Mouse (Mus musculus): Measurements from ENCODE around the gene Ror2. TPM values are rescaled to one million over a fixed set of nuclear protein-coding genes. Genes with fewer than 3 reads are reported as not detected.

The Ror2 gene
- total RNA-seq, 2 experiments from 2014 or later, result 1.2 to 1.3 TPM

GRCm38 (mm10) chr13:53236434-53237401, 49.2 kb downstream of the Ror2 start:
- intact Hi-C loops (cut with DNase I), result no loop called here
- no peak for DNase-seq (ENCODE audit: low spot score in 2 of 2)

GRCm38 (mm10) chr13:53235953-53236352, 50.0 kb downstream of the Ror2 start:
- no peak for DNase-seq (ENCODE audit: low spot score in 2 of 2)
- intact Hi-C loops (cut with DNase I), result no loop called here

GRCm38 (mm10) chr13:53234844-53235243, 51.1 kb downstream of the Ror2 start:
- no peak for DNase-seq (ENCODE audit: low spot score in 2 of 2)
- intact Hi-C loops (cut with DNase I), result no loop called here

- DNase-seq (ENCODE audit: low spot score in 2 of 2), result no peak
- intact Hi-C loops (cut with DNase I), result no loop called here
These were observed 51.8 kb downstream of the Ror2 start for GRCm38 (mm10) chr13:53233826-53234786.

GRCm38 (mm10) chr13:53233381-53233780, 52.5 kb downstream of the Ror2 start:
- DNase-seq (ENCODE audit: low spot score in 2 of 2), result peak in 1 of 2 experiments; percentile 65
- intact Hi-C loops (cut with DNase I), result no loop called here

- intact Hi-C loops (cut with DNase I), result no loop called here
- DNase-seq (ENCODE audit: low spot score in 2 of 2), result no peak
These were observed 53.5 kb downstream of the Ror2 start for GRCm38 (mm10) chr13:53232419-53232818.

- DNase-seq (ENCODE audit: low spot score in 2 of 2), result peak; percentile 13 to 72
- intact Hi-C loops (cut with DNase I), result no loop called here
These were observed 55.3 kb downstream of the Ror2 start for GRCm38 (mm10) chr13:53230446-53231161.

- DNase-seq (ENCODE audit: low spot score in 2 of 2), result no peak
- intact Hi-C loops (cut with DNase I), result no loop called here
These were observed 58.9 kb downstream of the Ror2 start for GRCm38 (mm10) chr13:53227019-53227418.

GRCm38 (mm10) chr13:53226461-53226860, 59.5 kb downstream of the Ror2 start:
- intact Hi-C loops (cut with DNase I), result no loop called here
- no peak for DNase-seq (ENCODE audit: low spot score in 2 of 2)

GRCm38 (mm10) chr13:53225925-53226324, 60.0 kb downstream of the Ror2 start:
- intact Hi-C loops (cut with DNase I), result no loop called here
- no peak for DNase-seq (ENCODE audit: low spot score in 2 of 2)

GRCm38 (mm10) chr13:53221176-53221575, 64.7 kb downstream of the Ror2 start:
- no peak for DNase-seq (ENCODE audit: low spot score in 2 of 2)
- intact Hi-C loops (cut with DNase I), result no loop called here

GRCm38 (mm10) chr13:53219889-53220288, 66.0 kb downstream of the Ror2 start:
- no peak for DNase-seq (ENCODE audit: low spot score in 2 of 2)
- intact Hi-C loops (cut with DNase I), result no loop called here

GRCm38 (mm10) chr13:53219391-53219790, 66.5 kb downstream of the Ror2 start:
- intact Hi-C loops (cut with DNase I), result no loop called here
- no peak for DNase-seq (ENCODE audit: low spot score in 2 of 2)

GRCm38 (mm10) chr13:53217396-53217975, 68.4 kb downstream of the Ror2 start:
- DNase-seq (ENCODE audit: low spot score in 2 of 2), result no peak
- intact Hi-C loops (cut with DNase I), result no loop called here

GRCm38 (mm10) chr13:53211971-53212733, 73.8 kb downstream of the Ror2 start:
- DNase-seq (ENCODE audit: low spot score in 2 of 2), result no peak
- intact Hi-C loops (cut with DNase I), result no loop called here

GRCm38 (mm10) chr13:53208556-53208955, 77.4 kb downstream of the Ror2 start:
- intact Hi-C loops (cut with DNase I), result no loop called here
- DNase-seq (ENCODE audit: low spot score in 2 of 2), result no peak

GRCm38 (mm10) chr13:53205128-53205911, 80.6 kb downstream of the Ror2 start:
- intact Hi-C loops (cut with DNase I), result no loop called here
- no peak for DNase-seq (ENCODE audit: low spot score in 2 of 2)

- peak in 1 of 2 experiments; percentile 71 for DNase-seq (ENCODE audit: low spot score in 2 of 2)
- intact Hi-C loops (cut with DNase I), result no loop called here
These were observed 83.5 kb downstream of the Ror2 start for GRCm38 (mm10) chr13:53202439-53202830.

Measured in left cerebral cortex, postnatal 25 days (tissue).